Mouse (Mus musculus) midbrain, embryonic 16.5 days (tissue): ENCODE measurements at regions not wholly inside any gene's neighbourhood (a gene's known extent, or its start where the extent isn't known, plus 50 kb on each side); places are given as distances from the start of the nearest gene placed in this dataset.
"Not testable (repeated sequence)": the region's sequence is repeated elsewhere in the genome, so short reads cannot be mapped to it uniquely, and the experiment has no call there.

Source experiments
- ATAC-seq: fragments of 200-750 bp; cut with Nextera tagmentation; 2 replicates; pipeline ENCODE4 v1.8.0; 2017; ENCODE audit warnings: moderate TSS enrichment
- H3K27ac ChIP-seq: fragments of 300-500 bp; sonication (generic); 2 replicates; pipeline ENCODE4 v1.5.1; 2014; ENCODE audit warnings: mild to moderate bottlenecking, low read length, mixed read lengths
- H3K27me3 ChIP-seq: fragments of 300-500 bp; sonication (generic); 2 replicates; pipeline ENCODE4 v1.6.1; 2014; ENCODE audit warnings: low read depth, low read length, mixed read lengths; ENCODE audit not compliant: control insufficient read depth, insufficient read depth
- H3K36me3 ChIP-seq: fragments of 300-500 bp; sonication (generic); 2 replicates; pipeline ENCODE4 v1.6.1; 2014; ENCODE audit warnings: mild to moderate bottlenecking, low read length, moderate library complexity, mixed read lengths; ENCODE audit not compliant: control insufficient read depth, insufficient read depth
- H3K4me1 ChIP-seq: fragments of 300-500 bp; sonication (generic); 2 replicates; pipeline ENCODE4 v1.6.1; 2014; ENCODE audit warnings: mild to moderate bottlenecking, low read length, mixed read lengths; ENCODE audit not compliant: control insufficient read depth, insufficient read depth
- H3K4me2 ChIP-seq: fragments of 300-500 bp; sonication (generic); 2 replicates; pipeline ENCODE4 v1.6.1; 2014; ENCODE audit warnings: mild to moderate bottlenecking, low read length, mixed read lengths
- H3K4me3 ChIP-seq: fragments of 300-500 bp; sonication (generic); 2 replicates; pipeline ENCODE4 v1.5.1; 2014; ENCODE audit warnings: low read depth, mild to moderate bottlenecking, low read length, moderate library complexity, mixed read lengths
- H3K9ac ChIP-seq: fragments of 300-500 bp; sonication (generic); 2 replicates; pipeline ENCODE4 v1.6.1; 2014; ENCODE audit warnings: low read depth, low read length, mixed read lengths
- H3K9me3 ChIP-seq: fragments of 300-500 bp; sonication (generic); replicated peaks from 2 replicates; pipeline ENCODE4 v1.6.1; 2014; ENCODE audit warnings: mild to moderate bottlenecking, low read length, mixed read lengths; ENCODE audit not compliant: control insufficient read depth, poor library complexity, severe bottlenecking
- WGBS: fragments of 180-500 bp; shearing (Covaris S2); extraction: QIAGEN DNeasy Blood & Tissue Kit; methylation state at CpG from one replicate; pipeline ENCODE4 v1.1.7; 2014; 5-methylcytosine and 5-hydroxymethylcytosine counted together

DNA sequence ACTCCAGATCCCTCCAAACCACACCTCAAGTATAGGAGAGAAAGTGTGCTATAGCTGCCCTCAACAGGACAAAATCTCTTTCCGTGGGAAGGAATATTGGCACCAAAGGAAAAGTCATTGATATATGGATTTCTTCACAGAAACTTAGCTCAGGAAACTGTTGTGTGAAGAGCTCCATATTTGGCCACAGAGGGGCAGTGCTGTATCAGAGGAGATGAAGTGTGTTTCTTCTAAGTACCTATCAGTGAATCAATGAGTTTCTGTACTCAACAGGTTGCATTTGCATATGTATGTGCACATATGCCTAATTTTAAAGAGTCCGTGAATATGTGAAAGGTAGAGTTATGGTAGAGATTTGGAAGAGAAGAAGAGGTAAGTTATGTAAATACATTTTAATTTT is 493.3 kb downstream of the Dad1 start:
- 84% methylated on average over 2 of the region's 2 CpGs for WGBS
- not testable (repeated sequence) for H3K27me3 ChIP-seq, H3K9me3 ChIP-seq, H3K4me2 ChIP-seq, ATAC-seq, H3K36me3 ChIP-seq, H3K9ac ChIP-seq, H3K4me3 ChIP-seq, H3K4me1 ChIP-seq, H3K27ac ChIP-seq

DNA sequence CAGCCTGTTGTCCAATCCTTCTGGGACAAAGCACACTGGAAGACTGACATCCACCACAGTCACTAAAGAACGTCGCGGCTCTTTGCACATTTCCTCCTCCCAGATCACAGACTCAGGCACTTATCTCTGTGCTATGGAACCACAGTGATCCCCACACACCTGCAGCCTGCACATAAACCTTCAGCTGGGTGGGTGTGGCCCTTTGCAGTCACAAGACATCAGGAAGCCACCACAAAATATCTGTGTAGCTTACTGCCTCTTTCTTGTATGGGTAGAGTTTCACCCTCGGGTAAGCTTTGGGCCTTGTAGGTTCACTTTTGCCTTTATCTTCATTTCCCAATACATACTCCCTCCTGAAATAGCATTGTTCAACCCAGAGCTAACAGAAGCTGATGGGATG is 496.1 kb downstream of the Dad1 start:
- not testable (repeated sequence) for H3K27ac ChIP-seq, H3K36me3 ChIP-seq, ATAC-seq, H3K9ac ChIP-seq, H3K9me3 ChIP-seq, H3K4me2 ChIP-seq, H3K27me3 ChIP-seq, H3K4me1 ChIP-seq, H3K4me3 ChIP-seq
- WGBS: 66% methylated on average over 4 of the region's 4 CpGs

DNA sequence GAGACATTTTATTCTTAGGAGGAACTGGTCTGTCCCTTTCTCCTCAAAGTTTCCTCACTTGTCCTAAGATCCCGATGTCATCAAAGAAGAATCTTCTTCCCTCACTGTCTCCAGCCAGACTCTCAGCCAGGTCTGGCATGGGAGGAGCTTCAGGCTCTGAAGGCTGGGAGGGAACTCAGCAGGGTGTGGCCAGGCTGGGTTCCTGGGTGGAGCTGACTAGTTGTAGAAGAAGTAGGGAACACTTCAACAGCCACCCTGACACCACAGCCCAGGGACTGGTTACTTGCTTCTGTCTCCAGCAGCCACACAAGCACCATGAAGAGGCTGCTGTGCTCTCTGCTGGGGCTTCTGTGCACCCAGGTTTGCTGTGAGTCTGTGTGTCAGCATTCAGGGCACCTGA is 496.8 kb downstream of the Dad1 start:
- not testable (repeated sequence) for H3K4me1 ChIP-seq, H3K4me2 ChIP-seq, ATAC-seq, H3K4me3 ChIP-seq, H3K9me3 ChIP-seq, H3K27me3 ChIP-seq, H3K27ac ChIP-seq, H3K9ac ChIP-seq, H3K36me3 ChIP-seq
- WGBS: no CpG with 5 or more reads among the region's 1 CpGs

DNA sequence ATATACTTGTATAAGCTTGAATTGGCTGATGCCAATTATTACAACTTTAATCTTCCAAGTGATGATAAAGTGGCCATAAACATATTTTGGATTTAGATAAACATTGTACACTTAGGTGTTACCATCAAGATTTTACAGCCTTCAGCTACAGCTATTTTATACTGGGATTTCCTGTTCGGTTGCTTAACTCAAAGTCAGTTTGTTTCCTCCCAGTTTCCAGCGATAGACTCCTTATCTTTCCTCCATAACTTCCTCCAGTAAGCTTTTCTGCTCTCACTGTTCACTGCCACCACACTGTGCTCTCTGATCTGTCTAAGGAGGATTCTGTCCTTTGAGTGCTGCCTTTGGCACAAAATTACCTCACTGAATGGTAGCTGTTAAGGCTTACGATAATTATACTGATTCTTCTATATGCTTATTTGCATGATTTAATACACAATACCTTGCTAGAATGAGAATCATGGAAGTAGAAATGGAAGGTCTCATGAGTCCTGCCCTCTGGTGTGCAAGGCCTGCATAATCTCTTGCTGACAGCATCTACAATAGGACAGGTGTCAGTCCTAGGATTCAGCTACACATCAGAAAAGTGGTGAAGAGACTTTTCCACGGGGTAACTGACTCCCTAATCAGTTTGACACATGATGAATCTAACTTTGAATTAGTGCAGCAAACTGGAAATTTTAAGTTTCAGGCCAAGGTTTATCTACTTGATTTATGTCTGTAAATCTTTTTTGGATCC is 503.0 kb downstream of the Dad1 start:
- Histone ChIP-seq H3K27ac (no peak overlapping the region), H3K27me3 (no peaks in the 10 kb centered on the region), H3K4me1 (no peaks in the 10 kb centered on the region), H3K36me3 (no peaks in the 10 kb centered on the region), H3K4me2 (no peak overlapping the region), H3K9me3 (no peaks in the 10 kb centered on the region), H3K4me3 (no peak overlapping the region), H3K9ac (no peak overlapping the region)
- 81% methylated on average over 4 of the region's 4 CpGs for WGBS
- no peak for ATAC-seq

DNA sequence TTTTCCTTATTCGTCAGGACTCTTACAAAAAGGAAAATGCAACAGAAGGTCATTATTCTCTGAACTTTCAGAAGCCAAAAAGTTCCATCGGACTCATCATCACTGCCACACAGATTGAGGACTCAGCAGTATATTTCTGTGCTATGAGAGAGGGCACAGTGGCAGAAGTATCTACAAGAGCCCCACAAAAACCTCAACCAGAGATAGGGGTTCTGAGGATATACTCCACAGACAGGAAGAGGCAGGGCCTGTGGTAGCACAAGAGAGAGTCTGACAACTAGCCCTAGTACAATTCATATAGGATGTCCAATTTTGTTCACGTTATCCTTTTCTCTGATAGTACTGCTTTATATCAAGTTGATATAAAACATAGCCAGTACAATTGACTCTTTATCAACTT is 510.4 kb downstream of the Dad1 start:
- not testable (repeated sequence) for H3K27me3 ChIP-seq, H3K9me3 ChIP-seq, ATAC-seq, H3K9ac ChIP-seq, H3K4me3 ChIP-seq, H3K4me1 ChIP-seq, H3K27ac ChIP-seq, H3K4me2 ChIP-seq, H3K36me3 ChIP-seq
- whole genome bisulfite sequencing: 86% methylated on average over 3 of the region's 3 CpGs

DNA sequence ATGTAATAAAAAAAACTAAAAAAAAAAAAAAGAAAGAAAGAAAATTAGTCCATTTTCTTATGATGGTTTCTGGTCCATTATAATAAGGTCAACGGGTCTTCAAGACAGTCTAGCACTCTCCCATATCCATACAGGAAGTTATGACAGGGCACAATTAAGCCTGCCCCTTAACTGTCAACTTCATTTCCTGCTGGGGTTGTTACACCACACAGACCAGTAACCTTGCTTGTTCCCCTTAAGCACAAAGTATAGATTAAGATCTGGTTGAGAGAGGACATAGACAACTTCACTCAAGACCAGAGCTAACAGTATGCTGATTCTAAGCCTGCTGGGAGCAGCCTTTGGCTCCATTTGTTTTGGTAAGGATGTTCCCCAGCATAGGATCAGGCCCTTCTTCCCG is 511.0 kb downstream of the Dad1 start:
- H3K9me3 ChIP-seq, H3K4me2 ChIP-seq, ATAC-seq, H3K27ac ChIP-seq, H3K4me3 ChIP-seq, H3K4me1 ChIP-seq, H3K9ac ChIP-seq, H3K36me3 ChIP-seq, H3K27me3 ChIP-seq: not testable (repeated sequence)
- WGBS: 83% methylated on average over 2 of the region's 2 CpGs

DNA sequence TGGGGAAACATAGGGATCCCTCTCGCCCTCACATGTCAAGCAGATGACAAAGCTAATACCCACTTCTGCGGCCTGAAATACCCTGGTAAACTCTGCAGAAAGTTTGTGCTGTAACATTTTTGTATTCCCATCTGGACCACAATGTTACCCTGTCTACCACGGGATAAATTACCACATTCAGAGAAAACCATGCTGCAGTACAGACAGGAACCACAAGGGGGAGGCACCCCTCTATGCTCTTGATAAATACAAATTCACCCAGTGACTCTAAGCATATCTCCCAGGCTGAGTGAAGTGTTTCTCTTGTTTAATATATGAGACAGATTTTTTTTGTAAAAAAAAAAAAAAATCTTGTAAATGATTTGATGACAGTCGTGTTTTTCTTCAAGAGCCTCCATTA is 512.7 kb downstream of the Dad1 start:
- 50% methylated on average over 4 of the region's 4 CpGs for WGBS
- ATAC-seq, H3K27me3 ChIP-seq, H3K9me3 ChIP-seq, H3K27ac ChIP-seq, H3K9ac ChIP-seq, H3K4me3 ChIP-seq, H3K4me2 ChIP-seq, H3K36me3 ChIP-seq, H3K4me1 ChIP-seq: not testable (repeated sequence)

GRCm38 (mm10) chr14:53737962-53738361 is 515.9 kb downstream of the Dad1 start:
- not testable (repeated sequence) for H3K9ac ChIP-seq, H3K9me3 ChIP-seq, H3K36me3 ChIP-seq, ATAC-seq, H3K4me1 ChIP-seq, H3K4me2 ChIP-seq, H3K27me3 ChIP-seq, H3K4me3 ChIP-seq, H3K27ac ChIP-seq
- WGBS: 37% methylated on average over 4 of the region's 4 CpGs

DNA sequence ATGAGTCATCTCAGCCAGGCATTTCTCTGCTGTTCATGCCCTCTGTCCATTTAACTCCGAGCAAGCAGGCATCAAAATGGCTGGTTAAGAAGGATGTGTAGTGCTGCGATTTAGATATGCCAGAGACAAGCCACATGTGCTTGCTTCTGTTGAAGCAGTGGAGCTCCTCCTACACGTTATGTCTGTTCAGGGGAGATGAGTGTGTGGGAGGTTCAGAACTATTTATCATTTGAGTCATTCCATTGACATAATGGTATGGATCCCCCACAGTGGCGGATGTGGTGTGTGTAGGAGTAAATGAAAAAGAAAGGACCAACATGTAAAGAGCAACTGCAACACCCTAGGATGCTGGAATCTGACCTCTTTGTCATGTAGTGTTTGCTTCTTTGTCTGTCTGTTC is 517.6 kb downstream of the Dad1 start:
- not testable (repeated sequence) for H3K4me3 ChIP-seq, H3K27ac ChIP-seq, H3K9me3 ChIP-seq, H3K4me1 ChIP-seq, H3K4me2 ChIP-seq, ATAC-seq, H3K9ac ChIP-seq, H3K27me3 ChIP-seq, H3K36me3 ChIP-seq
- 66% methylated on average over 4 of the region's 4 CpGs for WGBS
